Mouse (Mus musculus): ENCODE measurements around the gene Shisal2a. TPM values are rescaled to one million over a fixed set of nuclear protein-coding genes. Genes with fewer than 3 reads are reported as not detected.

Gene Shisal2a
- polyA plus RNA-seq, 1 experiment from 2014 or later, result 7.4 TPM

DNA sequence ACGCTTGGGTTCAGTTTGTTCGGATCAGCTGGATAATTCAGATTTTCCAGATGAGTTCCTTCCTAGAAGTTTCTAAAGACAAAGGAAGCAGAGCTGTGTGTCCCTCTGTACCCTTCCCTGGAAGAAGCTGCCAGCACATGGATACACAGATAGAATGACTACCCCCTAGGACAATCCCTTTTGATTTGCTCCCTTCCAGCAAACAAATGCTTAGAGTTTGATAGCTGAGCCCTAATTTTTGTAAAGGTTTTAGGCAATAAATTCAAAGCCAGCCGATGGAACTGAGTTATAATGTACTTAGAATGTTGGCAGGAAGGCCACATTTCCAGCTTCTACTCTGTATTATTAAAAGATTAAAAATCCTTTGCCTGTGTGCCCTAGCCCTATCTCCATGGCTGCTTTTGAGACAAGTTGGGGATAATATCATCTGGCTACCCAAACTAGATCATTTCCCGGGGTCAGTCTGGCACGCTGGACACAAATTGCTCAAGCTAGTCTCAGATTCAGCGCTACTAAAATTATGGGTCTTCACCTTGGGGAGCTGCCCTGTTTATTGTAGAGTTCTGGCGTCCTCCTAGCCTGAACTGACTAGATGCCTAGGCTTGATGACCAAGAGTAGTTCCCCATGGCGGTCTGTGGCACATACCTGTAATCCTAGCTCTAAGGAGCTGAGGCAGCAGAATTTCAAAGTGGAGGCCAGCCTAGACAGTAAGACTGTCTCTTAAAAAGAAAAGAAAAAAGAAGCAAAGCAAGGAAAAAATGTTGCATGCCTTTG is 20.9 kb upstream of the Shisal2a start:
- Histone ChIP-seq H3K9me3 (no peaks in the 10 kb centered on the region), H3K4me1 (peaks cover 30% of the 10 kb centered on the region), H3K4me2 (replicated peaks) (no peak overlapping the region), H3K27me3 (no peaks in the 10 kb centered on the region), H3K27ac (no peak overlapping the region), H3K36me3 (peaks cover 40% of the 10 kb centered on the region), H3K4me3 (no peak overlapping the region), H3K9ac (no peak overlapping the region)
- WGBS, result 83% methylated on average over 8 of the region's 8 CpGs
- ATAC-seq (ENCODE audit: low FRiP score, low read depth), result no peak

DNA sequence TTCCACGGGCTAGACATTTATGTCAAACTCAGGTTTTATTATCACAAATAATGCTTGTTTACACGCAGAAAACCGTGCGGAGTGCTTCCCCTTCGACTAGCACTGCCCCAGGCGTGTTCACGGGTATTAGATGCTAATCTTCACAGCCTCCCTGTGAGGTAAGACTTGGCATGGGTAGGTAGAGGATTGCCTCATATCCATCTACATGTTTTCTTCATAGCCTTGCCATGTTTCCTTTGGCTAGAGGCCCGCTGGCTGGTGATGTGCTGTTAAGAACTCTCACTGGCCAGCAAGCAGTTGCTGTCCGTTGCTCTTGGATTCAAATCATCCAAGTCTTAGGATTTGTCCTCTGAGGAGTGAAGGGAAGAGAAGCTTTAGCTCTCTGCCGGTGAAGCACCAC is 17.2 kb upstream of the Shisal2a start:
- H3K27me3 ChIP-seq, result no peaks in the 10 kb centered on the region
- H3K4me3 ChIP-seq, result no peak overlapping the region
- peaks cover 42% of the 10 kb centered on the region for H3K36me3 ChIP-seq
- H3K4me2 ChIP-seq (replicated peaks), result no peak overlapping the region
- 84% methylated on average over 10 of the region's 10 CpGs for WGBS
- peaks cover 4% of the 10 kb centered on the region; the same call in 1 of the 2 replicates for H3K4me1 ChIP-seq
- no peak for ATAC-seq (ENCODE audit: low FRiP score, low read depth)
- H3K9ac ChIP-seq, result no peak overlapping the region
- no peaks in the 10 kb centered on the region for H3K9me3 ChIP-seq
- H3K27ac ChIP-seq, result no peak overlapping the region

- peaks cover 3% of the 10 kb centered on the region; the same call in 1 of the 2 replicates for H3K36me3 ChIP-seq
- H3K27ac ChIP-seq, result no peak overlapping the region
- no peak for ATAC-seq (ENCODE audit: low FRiP score, low read depth)
- no peaks in the 10 kb centered on the region for H3K4me1 ChIP-seq
- no peak overlapping the region for H3K4me2 ChIP-seq (replicated peaks)
- H3K4me3 ChIP-seq, result no peak overlapping the region
- H3K9me3 ChIP-seq, result no peaks in the 10 kb centered on the region
- H3K27me3 ChIP-seq, result no peaks in the 10 kb centered on the region
- H3K9ac ChIP-seq, result no peak overlapping the region
Observed at GRCm38 (mm10) chr4:108394236-108394635, 11.1 kb upstream of the Shisal2a start.

DNA sequence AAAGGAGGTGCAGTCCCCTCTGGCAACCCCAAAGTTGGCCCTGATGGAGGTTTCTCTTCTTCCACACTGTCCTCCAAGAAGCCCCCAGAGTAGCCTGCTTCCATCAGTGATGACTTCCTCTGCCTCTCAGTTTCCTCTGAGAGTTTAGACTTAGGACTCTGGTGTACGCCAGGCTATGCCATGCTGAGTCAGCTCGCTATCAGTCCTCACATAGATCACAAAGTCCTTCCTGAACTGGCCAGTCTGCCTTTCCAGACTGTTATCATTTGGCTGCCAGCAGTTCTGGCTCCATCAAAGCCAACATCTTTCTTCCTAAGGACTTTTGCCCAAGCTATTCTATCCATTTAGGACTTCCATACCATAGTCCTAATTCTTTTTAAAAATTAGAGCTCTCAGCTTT is 9.4 kb upstream of the Shisal2a start:
- H3K4me2 ChIP-seq (replicated peaks), result no peak overlapping the region
- H3K9me3 ChIP-seq, result no peaks in the 10 kb centered on the region
- no peak overlapping the region for H3K9ac ChIP-seq
- H3K4me1 ChIP-seq, result peaks cover 12% of the 10 kb centered on the region
- H3K36me3 ChIP-seq, result no peaks in the 10 kb centered on the region
- H3K27me3 ChIP-seq, result no peaks in the 10 kb centered on the region
- no peak for ATAC-seq (ENCODE audit: low FRiP score, low read depth)
- H3K27ac ChIP-seq, result no peak overlapping the region
- H3K4me3 ChIP-seq, result no peak overlapping the region
- 89% methylated on average over 2 of the region's 2 CpGs for WGBS

- H3K9me3 ChIP-seq, result no peaks in the 10 kb centered on the region
- no peak overlapping the region for H3K4me2 ChIP-seq (replicated peaks)
- no peak overlapping the region for H3K27ac ChIP-seq
- ATAC-seq (ENCODE audit: low FRiP score, low read depth), result no peak
- peaks cover 20% of the 10 kb centered on the region for H3K4me1 ChIP-seq
- no peaks in the 10 kb centered on the region for H3K27me3 ChIP-seq
- H3K36me3 ChIP-seq, result no peaks in the 10 kb centered on the region
- no peak overlapping the region for H3K9ac ChIP-seq
- 70% methylated on average over 5 of the region's 5 CpGs for whole genome bisulfite sequencing
- no peak overlapping the region for H3K4me3 ChIP-seq
Observed at GRCm38 (mm10) chr4:108391124-108391523, 8.0 kb upstream of the Shisal2a start.

GRCm38 (mm10) chr4:108388741-108389140 is 5.6 kb upstream of the Shisal2a start:
- H3K27me3 ChIP-seq, result peaks cover 10% of the 10 kb centered on the region
- H3K4me1 ChIP-seq, result peaks cover 22% of the 10 kb centered on the region
- peak overlapping the region; percentile 69 for H3K4me2 ChIP-seq (replicated peaks)
- no peaks in the 10 kb centered on the region for H3K9me3 ChIP-seq
- H3K4me3 ChIP-seq, result no peak overlapping the region
- no peaks in the 10 kb centered on the region for H3K36me3 ChIP-seq
- 61% methylated on average over 3 of the region's 3 CpGs for WGBS
- 0 out of 2 replicates have a peak overlapping the region, but pooled peaks have one; percentile 6 for H3K27ac ChIP-seq
- H3K9ac ChIP-seq, result no peak overlapping the region
- no peak for ATAC-seq (ENCODE audit: low FRiP score, low read depth)

GRCm38 (mm10) chr4:108387681-108388253 is 4.6 kb upstream of the Shisal2a start:
- Histone ChIP-seq H3K27me3 (peaks cover 14% of the 10 kb centered on the region), H3K4me3 (peak overlapping the region; percentile 42), H3K9ac (peak overlapping the region; percentile 66), H3K36me3 (no peaks in the 10 kb centered on the region), H3K4me1 (peaks cover 24% of the 10 kb centered on the region), H3K4me2 (replicated peaks) (peak overlapping the region; percentile 69), H3K27ac (peak overlapping the region; percentile 83), H3K9me3 (no peaks in the 10 kb centered on the region)
- WGBS, result 2% methylated on average over 18 of the region's 18 CpGs
- peak; percentile 68 for ATAC-seq (ENCODE audit: low FRiP score, low read depth)

DNA sequence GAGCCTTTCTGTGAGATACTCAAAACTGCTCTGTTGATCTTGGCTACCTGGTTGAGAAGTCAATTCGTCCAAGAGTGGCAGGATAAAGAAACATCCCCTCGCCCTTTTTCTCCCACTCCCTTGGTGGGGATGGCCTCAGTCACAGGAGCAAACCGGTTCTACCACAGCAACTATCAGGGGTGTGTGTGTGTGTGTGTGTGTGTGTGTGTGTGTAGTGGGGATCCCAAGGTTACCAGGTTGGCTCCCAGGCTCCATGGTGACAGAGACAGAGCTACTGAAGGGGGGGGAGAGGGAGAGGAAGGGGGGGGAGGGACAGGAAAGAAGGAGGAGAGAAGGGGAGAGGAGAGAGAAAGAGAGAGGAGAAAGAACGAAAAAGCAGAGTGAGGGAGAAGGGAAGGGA is 4.0 kb upstream of the Shisal2a start:
- H3K27ac ChIP-seq, result peak overlapping the region; percentile 83
- H3K4me1 ChIP-seq, result peaks cover 24% of the 10 kb centered on the region
- H3K4me2 ChIP-seq (replicated peaks), result peak overlapping the region; percentile 69
- WGBS, result 34% methylated on average over 4 of the region's 4 CpGs
- H3K27me3 ChIP-seq, result peaks cover 14% of the 10 kb centered on the region
- no peaks in the 10 kb centered on the region for H3K36me3 ChIP-seq
- no peak overlapping the region for H3K9ac ChIP-seq
- H3K4me3 ChIP-seq, result no peak overlapping the region
- no peak for ATAC-seq (ENCODE audit: low FRiP score, low read depth)
- no peaks in the 10 kb centered on the region for H3K9me3 ChIP-seq

- no peak overlapping the region for H3K4me3 ChIP-seq
- no peak overlapping the region for H3K27ac ChIP-seq
- H3K4me1 ChIP-seq, result peaks cover 24% of the 10 kb centered on the region
- ATAC-seq (ENCODE audit: low FRiP score, low read depth), result no peak
- no peaks in the 10 kb centered on the region for H3K9me3 ChIP-seq
- no peak overlapping the region for H3K9ac ChIP-seq
- no peak overlapping the region for H3K4me2 ChIP-seq (replicated peaks)
- no peaks in the 10 kb centered on the region for H3K36me3 ChIP-seq
- peaks cover 14% of the 10 kb centered on the region for H3K27me3 ChIP-seq
- 20% methylated on average over 1 of the region's 1 CpGs for WGBS
Observed at GRCm38 (mm10) chr4:108386087-108386486, 2.9 kb upstream of the Shisal2a start.

DNA sequence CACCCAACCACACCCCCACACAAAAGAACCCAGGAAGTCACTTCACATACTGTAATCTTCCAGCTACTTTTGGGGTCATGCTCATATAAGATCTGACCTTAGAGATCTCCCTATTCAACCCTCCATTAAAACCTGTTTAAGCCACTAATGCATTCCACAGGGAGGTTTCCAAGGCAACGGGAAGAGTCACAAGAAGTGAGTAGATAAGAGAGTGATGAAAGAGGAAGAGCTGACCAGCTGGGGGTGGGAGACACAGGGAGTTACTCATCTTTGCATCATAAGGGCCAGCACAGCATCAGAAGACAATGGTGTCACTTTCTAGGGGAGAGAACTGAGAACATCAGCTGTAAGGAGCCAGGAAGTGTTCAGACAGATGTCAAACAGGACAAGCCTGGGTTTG is 3.0 kb downstream of the Shisal2a start:
- no peak for ATAC-seq (ENCODE audit: low FRiP score, low read depth)
- no peaks in the 10 kb centered on the region for H3K36me3 ChIP-seq
- H3K9ac ChIP-seq, result no peak overlapping the region
- H3K9me3 ChIP-seq, result no peaks in the 10 kb centered on the region
- WGBS, result 25% methylated on average over 1 of the region's 1 CpGs
- 0 out of 2 replicates have a peak, but pooled peaks cover 4% of the 10 kb centered on the region for H3K4me1 ChIP-seq
- H3K4me2 ChIP-seq (replicated peaks), result no peak overlapping the region
- no peak overlapping the region for H3K4me3 ChIP-seq
- peaks cover 14% of the 10 kb centered on the region for H3K27me3 ChIP-seq
- no peak overlapping the region for H3K27ac ChIP-seq

DNA sequence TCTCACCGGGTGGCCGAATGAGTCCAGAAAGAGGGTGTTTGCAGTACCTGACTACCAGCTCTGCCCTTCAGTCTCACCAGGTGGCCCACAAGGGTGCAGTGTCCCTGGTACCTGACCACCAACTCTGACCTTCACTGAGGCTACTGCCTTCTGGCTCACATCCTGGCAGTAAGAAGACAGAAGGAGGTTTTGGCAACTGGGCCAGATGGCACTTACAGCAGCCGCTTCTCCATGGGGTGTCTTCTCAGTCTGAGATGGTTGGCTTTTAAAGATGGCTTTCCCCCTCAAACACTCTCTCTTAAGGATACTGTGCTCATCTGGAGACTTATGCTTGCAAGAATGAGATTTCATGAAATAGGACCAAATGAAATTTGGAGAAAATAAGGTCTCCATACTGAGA is 3.7 kb downstream of the Shisal2a start:
- Histone ChIP-seq H3K4me1 (0 out of 2 replicates have a peak, but pooled peaks cover 4% of the 10 kb centered on the region), H3K4me3 (no peak overlapping the region), H3K9me3 (no peaks in the 10 kb centered on the region), H3K27ac (no peak overlapping the region), H3K9ac (no peak overlapping the region), H3K36me3 (no peaks in the 10 kb centered on the region), H3K4me2 (replicated peaks) (no peak overlapping the region), H3K27me3 (peaks cover 12% of the 10 kb centered on the region)
- 83% methylated on average over 3 of the region's 3 CpGs for WGBS
- no peak for ATAC-seq (ENCODE audit: low FRiP score, low read depth)

GRCm38 (mm10) chr4:108372166-108372565 is 11.0 kb downstream of the Shisal2a start:
- no peak overlapping the region for H3K4me3 ChIP-seq
- ATAC-seq (ENCODE audit: low FRiP score, low read depth), result no peak
- H3K9ac ChIP-seq, result no peak overlapping the region
- H3K9me3 ChIP-seq, result no peaks in the 10 kb centered on the region
- no peak overlapping the region for H3K27ac ChIP-seq
- H3K36me3 ChIP-seq, result no peaks in the 10 kb centered on the region
- 75% methylated on average over 3 of the region's 3 CpGs for whole genome bisulfite sequencing
- no peaks in the 10 kb centered on the region for H3K27me3 ChIP-seq
- H3K4me1 ChIP-seq, result peaks cover 5% of the 10 kb centered on the region; the same call in 1 of the 2 replicates
- no peak overlapping the region for H3K4me2 ChIP-seq (replicated peaks)
